Mouse (Mus musculus): ENCODE measurements around the gene Cpeb3. TPM values are rescaled to one million over a fixed set of nuclear protein-coding genes. Genes with fewer than 3 reads are reported as not detected.

The Cpeb3 gene
- polyA plus RNA-seq, 1 experiment: 2.6 TPM

- H3K79me2 ChIP-seq (ENCODE audit: control insufficient read depth, insufficient read depth): no peaks in the 10 kb centered on the region
- no peak for TF ChIP-seq USF1 (IDR thresholded peaks at IDR 0.05; ENCODE audit: low read depth)
- TF ChIP-seq POLR2AphosphoS2 (IDR thresholded peaks at IDR 0.05; ENCODE audit: insufficient read length, low read depth): no peak
- no peak for TF ChIP-seq TCF12 (IDR thresholded peaks at IDR 0.05; ENCODE audit: insufficient read depth, poor library complexity, severe bottlenecking)
- TF ChIP-seq MYOG (IDR thresholded peaks at IDR 0.05; ENCODE audit: control insufficient read depth in 1 of 3, insufficient read depth in 1 of 3, insufficient read length in 2 of 3, low read depth in 2 of 3): peak in 1 of 3 experiments; percentile 43
- peak in 2 of 3 experiments; percentile 18 to 32 for TF ChIP-seq MYOD1 (IDR thresholded peaks at IDR 0.05; ENCODE audit: control insufficient read depth in 1 of 3, insufficient read length in 2 of 3, low read depth in 2 of 3)
- no peak for TF ChIP-seq E2F4 (IDR thresholded peaks at IDR 0.05; ENCODE audit: insufficient read depth)
- TF ChIP-seq POLR2A (IDR thresholded peaks at IDR 0.05; ENCODE audit: insufficient read length, low read depth): no peak
- TF ChIP-seq SRF (IDR thresholded peaks at IDR 0.05; ENCODE audit: control insufficient read depth, insufficient read length, low read depth): no peak
- no peak for TF ChIP-seq CEBPB (IDR thresholded peaks at IDR 0.05; ENCODE audit: insufficient read depth, poor library complexity, severe bottlenecking)
- TF ChIP-seq REST (IDR thresholded peaks at IDR 0.05; ENCODE audit: insufficient read depth, insufficient read length): no peak
- TF ChIP-seq MAX (IDR thresholded peaks at IDR 0.05; ENCODE audit: low read depth): no peak
- TF ChIP-seq TCF3 (IDR thresholded peaks at IDR 0.05; ENCODE audit: insufficient read length, low read depth): no peak
Observed at GRCm38 (mm10) chr19:37057161-37057905, 151.1 kb downstream of the Cpeb3 start.

DNA sequence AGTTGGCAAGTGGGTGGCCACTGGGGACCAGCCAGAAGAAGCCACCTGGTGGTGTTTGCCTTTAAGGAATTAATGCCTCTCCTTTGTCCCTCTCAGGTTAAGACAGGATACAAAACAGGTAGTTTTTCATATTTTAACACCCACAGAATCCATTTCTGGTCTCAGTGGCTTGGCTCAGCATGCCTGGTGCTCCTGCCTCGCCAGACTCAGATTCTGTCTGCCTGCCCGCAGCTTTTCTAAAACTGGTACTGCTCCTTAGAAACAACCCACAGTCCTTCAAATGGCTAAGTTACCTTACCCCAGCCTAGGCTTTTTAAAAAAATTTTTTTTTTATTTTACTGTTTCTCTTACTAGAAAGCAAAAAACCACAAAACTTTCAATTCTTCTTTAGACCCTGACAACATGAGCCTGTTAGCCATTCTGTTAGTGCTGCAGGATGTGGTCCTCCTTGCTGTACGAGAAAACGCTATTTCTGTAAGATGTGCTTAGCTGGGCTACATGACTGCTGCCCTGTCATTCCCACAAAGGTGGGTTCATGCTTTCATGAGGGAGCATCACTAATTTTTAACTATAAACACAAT is 152.3 kb downstream of the Cpeb3 start:
- Histone ChIP-seq H3K4me2 (ENCODE audit: low read depth) (no peak overlapping the region), H3K36me3 (ENCODE audit: control insufficient read depth, insufficient read depth) (no peaks in the 10 kb centered on the region), H3K4me3 (no peak overlapping the region), H3ac (ENCODE audit: control insufficient read depth, insufficient read length) (no peak overlapping the region), H3K79me2 (ENCODE audit: control insufficient read depth, insufficient read depth) (no peaks in the 10 kb centered on the region), H3K27me3 (ENCODE audit: control insufficient read depth, insufficient read depth, insufficient read length) (no peaks in the 10 kb centered on the region)
- TF ChIP-seq POLR2A (IDR thresholded peaks at IDR 0.05; ENCODE audit: insufficient read length, low read depth) (no peak), TCF12 (IDR thresholded peaks at IDR 0.05; ENCODE audit: insufficient read depth, poor library complexity, severe bottlenecking) (no peak), CEBPB (IDR thresholded peaks at IDR 0.05; ENCODE audit: insufficient read depth, poor library complexity, severe bottlenecking) (no peak), USF1 (IDR thresholded peaks at IDR 0.05; ENCODE audit: low read depth) (no peak), TCF3 (IDR thresholded peaks at IDR 0.05; ENCODE audit: insufficient read length, low read depth) (no peak)

More at GRCm38 (mm10) chr19:37057161-37057905, 151.1 kb downstream of the Cpeb3 start:
- Histone ChIP-seq H3ac (ENCODE audit: control insufficient read depth, insufficient read length) (no peak overlapping the region), H3K4me3 (no peak overlapping the region), H3K4me2 (ENCODE audit: low read depth) (peak overlapping the region; percentile 30), H3K36me3 (ENCODE audit: control insufficient read depth, insufficient read depth) (no peaks in the 10 kb centered on the region), H3K27me3 (ENCODE audit: control insufficient read depth, insufficient read depth, insufficient read length) (no peaks in the 10 kb centered on the region)

- Histone ChIP-seq H3ac (ENCODE audit: control insufficient read depth, insufficient read length) (no peak overlapping the region), H3K27me3 (ENCODE audit: control insufficient read depth, insufficient read depth, insufficient read length) (no peaks in the 10 kb centered on the region), H3K4me2 (ENCODE audit: low read depth) (no peak overlapping the region), H3K79me2 (ENCODE audit: control insufficient read depth, insufficient read depth) (no peaks in the 10 kb centered on the region), H3K36me3 (ENCODE audit: control insufficient read depth, insufficient read depth) (no peaks in the 10 kb centered on the region), H3K4me3 (no peak overlapping the region)
- TF ChIP-seq POLR2AphosphoS2 (IDR thresholded peaks at IDR 0.05; ENCODE audit: insufficient read length, low read depth) (no peak), SRF (IDR thresholded peaks at IDR 0.05; ENCODE audit: control insufficient read depth, insufficient read length, low read depth) (no peak), TCF12 (IDR thresholded peaks at IDR 0.05; ENCODE audit: insufficient read depth, poor library complexity, severe bottlenecking) (no peak), REST (IDR thresholded peaks at IDR 0.05; ENCODE audit: insufficient read depth, insufficient read length) (no peak), MYOD1 (IDR thresholded peaks at IDR 0.05; ENCODE audit: control insufficient read depth in 1 of 3, insufficient read length in 2 of 3, low read depth in 2 of 3) (no peak), CEBPB (IDR thresholded peaks at IDR 0.05; ENCODE audit: insufficient read depth, poor library complexity, severe bottlenecking) (no peak), USF1 (IDR thresholded peaks at IDR 0.05; ENCODE audit: low read depth) (no peak), MYOG (IDR thresholded peaks at IDR 0.05; ENCODE audit: control insufficient read depth in 1 of 3, insufficient read depth in 1 of 3, insufficient read length in 2 of 3, low read depth in 2 of 3) (no peak), POLR2A (IDR thresholded peaks at IDR 0.05; ENCODE audit: insufficient read length, low read depth) (no peak), TCF3 (IDR thresholded peaks at IDR 0.05; ENCODE audit: insufficient read length, low read depth) (no peak), E2F4 (IDR thresholded peaks at IDR 0.05; ENCODE audit: insufficient read depth) (no peak), MAX (IDR thresholded peaks at IDR 0.05; ENCODE audit: low read depth) (no peak)
Observed at GRCm38 (mm10) chr19:37050643-37051345, 157.6 kb downstream of the Cpeb3 start.

DNA sequence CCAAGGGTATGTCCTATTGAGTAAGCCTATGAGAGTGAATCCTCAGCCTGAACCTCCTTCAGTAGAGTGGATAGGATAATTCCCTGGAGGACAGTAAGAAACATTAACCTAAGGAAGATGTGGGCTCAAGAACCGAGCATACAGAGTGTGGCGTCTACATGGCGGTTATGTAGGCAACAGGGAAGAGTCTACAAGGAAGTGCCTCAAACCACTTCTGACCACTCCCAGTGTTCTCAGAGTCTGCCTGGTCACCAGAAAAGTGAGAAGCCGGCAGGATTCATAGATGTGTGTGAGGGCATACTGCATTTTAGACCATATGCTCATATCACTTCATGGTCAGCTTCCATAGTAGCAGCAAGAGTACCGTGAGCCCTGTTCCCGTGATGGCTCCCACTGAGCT is 159.9 kb downstream of the Cpeb3 start:
- no peak for TF ChIP-seq REST (IDR thresholded peaks at IDR 0.05; ENCODE audit: insufficient read depth, insufficient read length)
- TF ChIP-seq MAX (IDR thresholded peaks at IDR 0.05; ENCODE audit: low read depth): no peak
- no peak for TF ChIP-seq MYOD1 (IDR thresholded peaks at IDR 0.05; ENCODE audit: control insufficient read depth in 1 of 3, insufficient read length in 2 of 3, low read depth in 2 of 3)
- no peak for TF ChIP-seq POLR2AphosphoS2 (IDR thresholded peaks at IDR 0.05; ENCODE audit: insufficient read length, low read depth)
- no peak for TF ChIP-seq CEBPB (IDR thresholded peaks at IDR 0.05; ENCODE audit: insufficient read depth, poor library complexity, severe bottlenecking)
- TF ChIP-seq E2F4 (IDR thresholded peaks at IDR 0.05; ENCODE audit: insufficient read depth): no peak
- TF ChIP-seq TCF12 (IDR thresholded peaks at IDR 0.05; ENCODE audit: insufficient read depth, poor library complexity, severe bottlenecking): no peak
- no peak for TF ChIP-seq POLR2A (IDR thresholded peaks at IDR 0.05; ENCODE audit: insufficient read length, low read depth)
- no peak for TF ChIP-seq TCF3 (IDR thresholded peaks at IDR 0.05; ENCODE audit: insufficient read length, low read depth)
- TF ChIP-seq USF1 (IDR thresholded peaks at IDR 0.05; ENCODE audit: low read depth): no peak
- TF ChIP-seq SRF (IDR thresholded peaks at IDR 0.05; ENCODE audit: control insufficient read depth, insufficient read length, low read depth): no peak
- no peak for TF ChIP-seq MYOG (IDR thresholded peaks at IDR 0.05; ENCODE audit: control insufficient read depth in 1 of 3, insufficient read depth in 1 of 3, insufficient read length in 2 of 3, low read depth in 2 of 3)
- H3ac ChIP-seq (ENCODE audit: control insufficient read depth, insufficient read length): no peak overlapping the region
- no peaks in the 10 kb centered on the region for H3K36me3 ChIP-seq (ENCODE audit: control insufficient read depth, insufficient read depth)
- no peaks in the 10 kb centered on the region for H3K79me2 ChIP-seq (ENCODE audit: control insufficient read depth, insufficient read depth)
- no peak overlapping the region for H3K4me2 ChIP-seq (ENCODE audit: low read depth)
- H3K27me3 ChIP-seq (ENCODE audit: control insufficient read depth, insufficient read depth, insufficient read length): no peaks in the 10 kb centered on the region
- no peak overlapping the region for H3K4me3 ChIP-seq
